Mouse (Mus musculus) layer of hippocampus, adult 8-10 months (tissue): Measurements from ENCODE around the gene Gsto1. TPM values are rescaled to one million over a fixed set of nuclear protein-coding genes. Genes with fewer than 3 reads are reported as not detected.

Experiments used
- DNase-seq, 2 experiments: peaks; one replicate each; pipeline ENCODE4 v3.0.0; 2022; ENCODE audit warnings: low spot score in 2 of 2
- total RNA-seq, 4 experiments: library from RNA; stranded (reverse); gene quantifications; 2 replicates each; pipeline ENCODE4 v1.2.4; 2022

The Gsto1 gene
- total RNA-seq, 4 experiments from 2014 or later, result 49.8 to 60.2 (median 56.1) TPM

DNA sequence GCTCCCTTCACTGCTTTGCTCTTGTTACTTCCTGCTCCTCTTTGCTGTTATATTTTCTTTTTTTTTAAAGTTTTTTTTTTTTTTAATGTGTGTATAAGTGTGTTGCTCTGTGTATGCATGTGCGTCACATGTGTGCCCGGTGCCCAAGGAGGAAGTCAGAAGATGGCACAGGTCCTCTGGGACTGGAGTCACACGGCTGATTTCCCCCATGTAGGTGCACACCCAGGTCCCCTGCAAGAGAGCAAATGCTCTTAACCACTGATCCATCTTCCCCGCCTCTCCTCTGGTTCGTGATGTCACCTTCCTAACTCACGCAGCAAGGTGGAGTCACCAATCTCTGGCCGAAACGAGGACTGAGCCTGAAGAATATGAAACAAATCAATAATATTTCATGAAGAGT is 33.3 kb downstream of the Gsto1 start:
- no peak for DNase-seq

DNA sequence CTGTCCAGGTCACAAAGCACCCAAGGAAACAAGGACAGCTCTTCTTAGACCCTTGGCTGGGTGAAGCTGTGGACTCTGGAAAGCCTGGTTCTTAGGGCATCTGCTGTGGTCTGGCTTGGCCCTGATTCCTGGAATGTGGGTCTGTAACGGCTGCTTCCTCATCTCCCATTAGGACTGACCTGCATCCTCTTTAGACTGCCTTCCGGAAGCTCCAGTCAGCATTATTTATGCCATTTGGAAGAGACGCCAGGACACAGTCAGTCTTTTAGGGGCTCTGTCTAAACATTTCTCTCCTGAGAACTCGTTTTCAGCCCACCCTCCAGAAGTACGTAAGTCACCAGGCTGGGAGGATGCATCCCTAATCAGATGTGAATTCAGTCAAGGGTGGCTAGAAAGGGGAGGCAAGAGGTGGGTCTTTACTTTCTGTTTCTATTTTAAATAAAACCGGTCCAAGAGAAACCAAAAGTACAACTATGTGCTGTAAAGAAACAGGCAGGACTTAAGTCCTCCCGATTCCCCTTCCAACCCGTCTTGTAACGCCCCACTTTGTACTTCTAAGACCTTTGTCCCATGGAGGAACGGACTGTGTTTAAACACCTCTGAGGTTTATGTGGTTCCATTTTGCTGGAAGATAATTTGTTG is 35.8 kb downstream of the Gsto1 start:
- DNase-seq, result no peak

DNA sequence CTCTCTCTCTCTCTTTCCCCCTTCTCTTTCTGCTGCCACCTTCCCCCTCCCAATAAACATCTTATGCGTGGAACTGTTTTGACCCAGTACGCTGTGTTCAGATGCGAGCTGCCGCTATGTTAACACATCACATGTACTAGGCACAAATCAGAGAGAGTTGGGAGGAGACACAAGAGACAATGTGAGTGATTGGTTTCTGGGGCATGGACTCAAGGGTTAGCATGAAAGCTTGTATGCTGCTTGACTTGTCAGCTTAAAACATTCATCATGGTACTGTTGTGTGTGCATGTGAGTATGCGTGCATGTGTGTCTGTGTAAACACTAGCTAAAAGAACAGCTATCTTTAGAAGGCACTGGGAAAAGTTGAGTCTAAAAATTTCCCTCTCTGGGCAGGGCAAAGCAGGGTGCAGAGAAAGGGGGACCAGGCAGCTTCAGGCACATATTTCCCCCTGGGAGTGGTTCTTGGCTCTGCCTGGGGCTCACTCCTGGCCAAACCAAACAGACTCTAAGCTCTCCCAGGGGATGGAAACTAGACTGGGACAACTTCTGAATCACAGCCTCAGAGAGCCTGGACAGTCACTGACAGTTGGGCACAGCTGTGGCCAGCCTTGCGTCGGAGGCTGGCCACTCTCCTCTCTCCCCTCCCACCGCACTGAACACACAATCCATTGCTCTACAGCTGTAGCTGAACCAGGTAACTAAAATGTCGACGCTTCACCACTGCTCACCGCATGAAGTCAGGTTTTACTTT is 37.0 kb downstream of the Gsto1 start:
- DNase-seq, result no peak

DNA sequence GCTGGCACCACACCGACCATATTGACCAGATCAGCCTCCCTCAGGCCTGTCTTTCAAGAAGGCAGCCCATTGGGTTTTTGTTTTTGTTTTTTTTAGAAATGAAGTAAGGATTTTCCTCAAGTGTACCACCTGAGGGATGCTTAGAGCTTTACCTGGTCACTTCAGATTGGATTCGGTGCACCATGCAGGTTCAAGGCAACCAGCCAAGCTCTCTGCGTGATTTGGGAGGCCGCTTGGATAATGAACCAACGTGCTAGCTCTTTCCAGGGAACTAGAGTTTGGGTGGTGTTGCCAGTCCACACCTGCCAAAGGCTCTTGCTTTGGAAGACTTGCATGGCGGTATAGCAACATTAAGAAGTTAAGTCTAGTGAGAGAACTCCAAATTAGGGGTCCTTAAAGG is 38.3 kb downstream of the Gsto1 start:
- no peak for DNase-seq

DNA sequence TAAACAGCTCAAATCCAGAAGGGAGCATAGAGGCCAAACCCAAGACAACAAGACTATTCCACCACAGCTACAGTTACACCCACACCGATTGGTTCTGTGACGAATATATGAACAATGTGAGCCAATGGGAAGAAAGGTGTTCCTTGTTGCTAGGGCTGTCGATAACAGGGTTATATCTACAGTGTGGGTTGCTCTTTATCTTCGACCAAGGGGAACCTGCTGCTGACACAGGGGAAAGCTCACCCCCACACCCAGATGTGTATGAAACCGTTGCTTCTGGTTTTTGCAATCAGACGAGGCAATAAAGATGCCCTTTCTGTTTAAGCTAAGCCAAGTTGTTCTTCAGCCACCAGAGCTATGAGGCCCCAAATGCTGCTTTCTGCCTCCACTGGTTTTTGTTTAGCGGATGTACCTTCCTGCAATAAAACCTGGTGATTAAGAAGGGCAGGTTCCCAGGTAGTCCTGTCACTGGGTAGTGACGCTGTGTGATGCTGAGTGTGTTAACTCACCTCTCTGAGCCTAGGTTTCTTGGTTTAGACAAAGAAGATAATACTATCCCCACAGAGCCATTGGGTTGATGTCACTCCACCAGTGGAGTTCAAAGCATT is 43.8 kb downstream of the Gsto1 start:
- DNase-seq, result no peak

DNA sequence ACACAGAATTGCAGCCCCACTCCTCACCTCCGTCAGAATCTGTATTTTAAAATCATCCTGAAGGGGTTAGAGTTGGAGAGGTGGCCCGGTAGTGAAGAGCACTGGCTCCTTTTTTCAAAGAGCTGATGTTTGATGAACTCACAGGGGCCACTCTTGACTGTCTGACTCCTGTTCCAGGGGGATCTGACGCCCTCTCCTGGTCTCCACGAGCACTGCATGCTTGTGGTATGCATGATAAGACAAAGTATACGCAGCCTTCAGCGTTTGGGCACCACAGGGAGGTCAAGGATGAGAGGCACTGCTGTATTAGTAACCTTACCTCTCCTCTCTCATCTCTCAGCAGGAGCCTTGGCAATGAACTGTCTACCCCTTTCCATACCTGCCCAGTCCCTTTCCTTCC is 45.2 kb downstream of the Gsto1 start:
- no peak for DNase-seq

DNA sequence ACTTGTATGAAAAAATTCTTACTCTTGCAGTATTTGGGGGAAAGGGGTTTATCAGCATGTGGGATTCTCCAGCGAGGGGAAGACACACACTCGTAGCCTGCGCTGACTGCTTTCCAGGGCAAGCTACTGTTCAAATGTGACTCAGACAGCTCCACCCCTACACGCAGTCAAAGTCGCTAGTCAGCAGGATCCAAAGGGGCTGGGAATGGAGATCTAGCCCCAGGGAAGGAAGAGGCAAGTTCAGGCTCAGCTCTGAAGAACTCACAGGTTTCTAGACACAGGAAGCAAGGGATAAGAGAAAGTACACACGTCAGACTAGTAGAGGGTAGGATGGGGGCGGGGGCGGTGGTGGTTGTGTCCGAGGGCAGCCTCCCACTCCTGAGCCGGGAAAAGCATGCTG is 45.8 kb downstream of the Gsto1 start:
- no peak for DNase-seq

DNA sequence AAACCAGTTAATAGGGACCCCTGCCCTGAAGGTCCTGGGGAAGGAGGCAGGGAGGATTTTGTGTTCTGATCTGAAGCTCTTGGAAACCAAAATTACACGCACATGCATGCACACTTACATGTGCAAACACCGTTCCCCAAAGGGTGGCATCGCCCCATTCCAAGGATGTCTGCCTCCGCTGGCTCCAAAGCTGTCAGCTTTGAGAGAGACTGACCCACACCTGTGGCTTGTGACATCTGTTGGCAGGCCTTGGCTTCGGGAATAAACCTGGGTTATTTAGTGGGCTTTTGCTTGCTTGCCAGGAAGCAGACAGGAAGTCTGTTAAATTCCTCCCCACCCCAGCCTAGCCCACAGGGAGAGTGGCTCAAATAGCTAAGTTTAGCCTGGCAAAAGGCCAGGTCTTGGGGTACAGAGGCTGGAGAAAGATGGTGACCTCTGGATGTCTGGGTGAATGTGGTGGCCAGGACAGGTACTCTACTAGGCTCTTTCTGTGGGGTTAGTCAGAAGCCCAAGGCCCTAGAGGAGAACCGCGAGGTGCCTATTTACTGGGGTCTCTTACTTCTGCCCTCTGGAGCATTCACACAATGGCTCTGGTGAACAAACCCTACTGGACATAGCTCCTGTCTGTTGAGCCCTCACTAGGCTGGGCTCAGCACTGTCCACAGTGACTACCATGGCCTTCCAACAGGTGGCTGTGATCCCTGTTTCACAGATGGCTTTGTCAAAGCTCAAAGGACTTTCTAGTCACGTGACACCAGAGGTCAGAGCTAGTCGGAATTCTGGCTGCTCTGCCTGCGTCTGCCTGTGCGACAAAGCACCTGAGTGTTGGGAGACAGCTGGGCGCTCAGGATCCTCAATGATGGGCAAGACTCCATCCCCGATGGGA is 47.8 kb downstream of the Gsto1 start:
- DNase-seq, result no peak

DNA sequence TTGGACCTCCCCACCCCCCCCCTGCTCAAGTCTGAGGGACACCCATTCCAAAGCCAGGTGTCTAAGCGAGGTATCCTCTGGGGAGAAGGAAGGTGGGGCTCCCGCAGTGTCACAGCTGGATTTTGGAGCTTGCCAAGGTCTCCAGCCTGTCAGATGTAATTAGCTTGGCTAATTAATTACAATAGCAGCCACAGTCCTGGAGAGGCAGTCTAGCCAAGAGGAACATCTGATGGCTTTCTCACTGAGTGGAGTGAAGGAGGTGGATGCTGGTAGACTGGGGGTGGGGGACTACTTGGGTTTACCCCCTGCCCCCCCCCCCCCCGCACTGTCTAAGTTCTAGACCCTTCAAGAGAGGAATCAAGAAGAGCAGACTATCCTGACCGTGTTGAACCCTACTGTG is 48.9 kb downstream of the Gsto1 start:
- no peak for DNase-seq

DNA sequence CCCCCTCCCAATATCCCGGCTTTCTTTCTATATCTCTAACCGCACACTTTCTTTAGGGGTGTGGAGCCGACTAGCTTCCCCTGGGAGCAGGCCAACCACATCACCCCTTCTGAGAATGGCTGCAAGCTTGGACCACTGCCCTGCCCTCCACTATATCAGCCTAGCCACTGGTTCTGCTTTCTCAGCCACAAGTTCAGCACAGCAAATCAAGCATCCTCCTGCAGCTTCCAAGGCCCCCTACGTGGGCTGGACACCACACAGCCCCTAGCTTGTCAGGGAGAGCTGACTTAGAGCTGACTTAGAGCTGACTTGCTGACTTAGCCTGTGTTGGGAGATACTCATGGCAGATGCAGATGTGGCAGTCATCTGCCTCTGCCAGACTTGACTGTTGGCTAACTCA is 50.3 kb downstream of the Gsto1 start:
- DNase-seq, result no peak

DNA sequence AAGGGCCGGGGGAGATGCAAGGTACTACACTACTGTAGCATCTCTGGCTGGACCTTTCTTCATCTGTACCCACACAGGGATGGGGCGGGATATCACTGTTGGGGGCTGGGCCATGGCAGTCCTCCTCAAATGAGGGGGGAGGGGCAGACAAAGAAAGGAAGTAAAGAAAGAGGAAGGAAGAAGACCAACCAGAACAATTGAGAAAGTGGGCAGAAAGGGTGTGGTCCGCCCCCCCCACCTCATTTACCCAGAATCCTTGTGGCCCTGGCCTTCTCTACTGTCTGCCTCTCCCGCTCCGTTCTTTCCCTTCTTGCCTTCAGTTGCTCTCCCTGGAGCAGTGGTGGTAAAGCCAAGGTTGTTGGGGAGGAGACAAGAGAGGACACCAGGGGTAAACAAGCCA is 50.8 kb downstream of the Gsto1 start:
- no peak for DNase-seq

DNA sequence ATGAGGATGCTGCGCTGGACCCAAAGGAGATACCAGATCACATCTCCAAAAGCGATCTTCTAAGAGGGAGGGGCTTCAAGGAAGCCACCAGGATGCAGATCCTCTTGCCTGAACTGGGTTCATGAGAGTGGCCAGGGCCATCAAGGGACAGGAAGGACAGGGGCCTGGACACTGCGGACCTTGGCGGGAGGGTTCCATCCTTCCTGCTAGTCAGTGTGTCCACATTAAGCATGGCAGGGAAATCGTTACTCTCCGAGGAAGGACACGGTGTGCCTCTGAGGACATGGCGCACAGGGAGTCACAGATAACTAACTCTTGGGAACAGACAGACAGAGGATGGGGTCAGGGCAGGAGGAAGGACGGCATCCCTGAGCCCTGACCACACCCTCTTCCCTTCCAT is 52.8 kb downstream of the Gsto1 start:
- no peak for DNase-seq

DNA sequence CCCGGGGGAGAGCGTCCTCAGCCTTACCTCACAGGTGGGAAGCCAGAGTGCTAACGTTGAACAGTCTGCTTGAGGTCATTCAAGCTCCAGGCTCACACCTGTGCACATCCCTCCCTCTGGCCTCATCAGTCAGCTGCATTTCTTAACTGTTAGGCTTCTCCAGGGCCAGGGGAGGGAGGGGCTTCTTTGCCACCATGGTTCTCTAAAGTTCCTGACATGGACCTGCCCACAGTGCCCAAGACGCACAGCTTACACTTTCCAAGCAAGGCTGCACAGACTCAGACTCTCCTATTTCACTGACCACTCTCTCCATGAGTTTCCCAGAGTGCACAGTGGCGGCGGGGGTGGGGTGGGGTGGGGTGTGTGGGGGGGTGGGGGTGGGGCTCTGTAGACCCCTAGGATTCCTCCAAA is 54.2 kb downstream of the Gsto1 start:
- no peak for DNase-seq

DNA sequence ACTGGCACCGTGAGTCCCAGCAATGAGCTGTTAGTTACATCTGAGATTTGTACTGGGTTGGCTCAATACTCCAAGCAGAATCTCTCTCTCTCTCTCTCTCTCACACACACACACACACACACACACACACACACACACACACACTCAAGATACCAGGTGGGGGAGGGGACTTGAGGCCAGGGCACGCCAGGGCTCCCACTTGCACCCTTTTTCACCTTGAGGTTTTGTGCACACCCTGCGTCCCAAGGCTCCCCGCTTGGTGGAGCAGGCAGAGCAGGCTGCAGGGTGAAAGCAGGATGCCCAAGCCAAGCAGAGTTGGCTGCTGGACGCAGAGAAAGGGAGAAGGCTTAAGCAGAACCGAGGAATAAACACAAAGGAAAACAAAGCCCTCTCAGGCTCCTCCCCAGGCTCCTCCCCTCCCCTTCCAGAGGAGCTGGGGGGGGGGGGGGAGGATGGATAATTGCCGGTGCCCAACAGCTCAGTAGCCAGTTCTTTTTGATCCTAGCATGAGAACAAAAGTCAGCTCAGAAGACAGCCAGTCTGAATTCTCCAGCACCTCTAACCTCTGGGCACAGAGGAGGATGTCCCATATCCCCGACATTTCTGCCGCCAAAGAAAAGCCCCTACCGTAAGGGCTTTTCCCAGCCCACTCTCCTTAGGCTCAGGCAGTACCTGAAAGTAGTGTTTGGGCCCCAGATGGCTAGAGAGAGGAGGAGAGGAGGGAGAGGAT is 54.8 kb downstream of the Gsto1 start:
- DNase-seq, result no peak

DNA sequence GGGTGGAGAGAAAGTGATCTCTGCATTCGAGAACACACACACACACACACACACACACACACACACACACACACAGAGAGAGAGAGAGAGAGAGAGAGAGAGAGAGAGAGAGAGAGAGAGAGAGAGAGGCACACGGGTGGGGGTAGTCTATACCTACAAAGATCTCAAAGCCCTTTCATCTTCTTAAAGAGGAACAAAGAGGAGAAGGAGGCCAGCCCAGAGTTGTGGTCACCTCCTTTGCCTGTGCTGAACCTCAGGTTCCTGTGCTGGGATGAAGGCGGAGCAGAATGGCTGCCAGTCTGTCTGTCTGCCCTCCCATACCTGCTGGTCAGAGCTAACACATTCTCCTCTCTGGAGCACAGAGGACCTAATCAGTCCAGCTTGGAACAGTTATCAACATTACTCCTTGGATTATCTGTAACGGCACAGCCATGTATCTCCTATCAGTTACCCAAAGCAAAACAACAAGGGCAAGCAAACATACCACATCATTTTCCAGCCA is 55.4 kb downstream of the Gsto1 start:
- DNase-seq, result no peak

DNA sequence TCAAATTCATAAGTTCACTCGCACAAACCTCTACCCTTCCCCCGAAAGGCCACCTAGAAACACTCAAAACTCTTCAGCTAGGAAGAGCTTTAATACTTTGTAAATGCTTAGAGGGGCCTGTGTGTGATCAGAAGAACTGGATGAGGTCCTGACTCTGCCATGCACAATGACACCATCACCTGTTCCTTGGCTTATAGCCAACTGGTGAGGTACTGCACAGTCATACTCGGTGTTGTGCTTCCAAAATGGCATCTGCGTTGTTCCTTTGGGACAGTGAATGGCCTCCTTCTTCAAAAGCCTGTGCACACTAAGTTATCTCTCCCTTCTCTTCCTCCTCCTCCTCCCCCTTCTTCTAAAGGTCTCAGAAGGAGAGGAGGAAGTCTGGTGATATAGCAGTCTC is 56.0 kb downstream of the Gsto1 start:
- no peak for DNase-seq

DNA sequence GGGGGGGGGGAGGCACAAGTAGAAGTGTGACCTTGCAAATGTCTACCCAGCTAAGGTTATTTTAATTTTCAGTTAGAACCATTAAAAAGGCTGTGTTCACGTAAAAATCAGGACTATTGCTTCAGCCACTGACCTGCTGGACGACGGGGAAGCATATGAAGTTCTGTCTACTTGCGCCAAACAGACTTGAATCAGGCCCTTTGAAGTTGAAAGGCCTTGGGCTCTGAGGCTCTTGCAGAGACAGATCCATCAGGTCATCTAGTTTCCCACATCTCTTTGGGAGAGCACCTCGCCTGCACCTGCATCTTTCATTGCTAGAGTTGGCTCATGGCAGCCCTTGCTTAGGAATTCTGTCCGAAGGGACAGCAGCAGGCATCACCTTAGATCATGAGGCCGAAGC is 58.6 kb downstream of the Gsto1 start:
- no peak for DNase-seq

DNA sequence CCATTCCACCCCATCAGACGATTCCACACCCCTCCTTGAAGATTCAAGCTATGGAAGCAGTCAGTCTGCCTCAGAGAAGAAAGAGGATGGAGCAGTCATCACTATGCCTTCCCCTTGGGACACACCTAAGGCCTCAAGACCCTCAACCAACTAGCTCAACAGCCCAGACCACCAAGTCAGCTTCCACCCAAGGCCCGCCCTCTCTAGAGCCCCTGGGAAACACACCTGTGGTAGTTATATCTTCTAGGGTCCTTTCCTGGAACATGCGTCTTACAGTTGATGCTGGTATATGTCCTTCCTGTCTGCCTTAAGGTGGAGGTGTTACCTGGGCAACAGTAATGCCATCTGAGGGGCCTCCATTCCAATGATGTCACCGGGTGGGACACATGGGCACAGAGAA is 59.4 kb downstream of the Gsto1 start:
- no peak for DNase-seq
